Mouse (Mus musculus) adrenal gland, adult (tissue): Measurements from ENCODE around the gene Atrn.
"Not testable (repeated sequence)": the region's sequence is repeated elsewhere in the genome, so short reads cannot be mapped to it uniquely, and the experiment has no call there.

ENCODE experiments used
- DNase-seq, 2 experiments: peaks; one replicate each; pipeline ENCODE4 v3.0.0; 2022 to 2023; ENCODE audit warnings: low spot score in 1 of 2; ENCODE audit not compliant: inconsistent age in 2 of 2

Atrn gene

DNA sequence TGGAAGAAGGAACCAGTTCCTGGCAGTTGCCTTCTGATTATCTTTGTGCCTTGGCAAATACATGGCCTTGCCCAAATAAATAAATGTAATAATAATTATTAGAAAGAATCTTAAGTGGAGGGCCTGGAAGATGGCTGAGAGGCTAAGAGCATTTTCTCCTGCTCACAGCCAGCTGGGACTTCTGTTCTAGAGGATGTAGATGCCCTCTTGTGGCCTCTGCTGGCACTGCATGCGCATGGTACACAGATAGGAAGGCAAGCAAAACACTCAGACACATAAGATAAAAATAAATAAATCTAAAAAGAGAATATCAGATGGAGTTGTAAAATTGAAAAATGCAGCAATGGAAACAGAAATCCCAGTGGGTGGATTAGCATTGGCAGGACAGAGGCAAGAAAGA, 44.3 kb downstream of the Atrn start:
- peak; percentile 78 to 95 for DNase-seq

DNA sequence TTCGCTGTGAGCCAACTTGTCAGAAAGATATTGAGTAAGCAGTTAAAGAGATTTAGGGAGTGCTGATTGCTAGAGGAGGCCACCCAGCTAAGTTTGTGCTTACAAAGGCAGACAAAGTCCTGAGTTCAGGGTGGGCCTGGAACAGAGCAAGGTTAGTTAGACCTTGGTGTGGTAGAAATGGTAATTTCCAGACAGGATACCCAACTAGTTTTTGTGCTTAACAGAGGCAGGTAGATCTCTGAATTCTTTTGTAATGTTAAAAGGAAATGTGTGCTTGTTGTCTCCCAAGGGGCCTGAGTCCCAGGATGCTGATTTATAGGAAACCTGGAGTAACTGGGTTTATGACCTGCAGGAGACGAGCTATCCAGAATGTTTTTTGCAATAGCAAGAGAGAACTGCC, 52.6 kb downstream of the Atrn start:
- DNase-seq: no peak

DNA sequence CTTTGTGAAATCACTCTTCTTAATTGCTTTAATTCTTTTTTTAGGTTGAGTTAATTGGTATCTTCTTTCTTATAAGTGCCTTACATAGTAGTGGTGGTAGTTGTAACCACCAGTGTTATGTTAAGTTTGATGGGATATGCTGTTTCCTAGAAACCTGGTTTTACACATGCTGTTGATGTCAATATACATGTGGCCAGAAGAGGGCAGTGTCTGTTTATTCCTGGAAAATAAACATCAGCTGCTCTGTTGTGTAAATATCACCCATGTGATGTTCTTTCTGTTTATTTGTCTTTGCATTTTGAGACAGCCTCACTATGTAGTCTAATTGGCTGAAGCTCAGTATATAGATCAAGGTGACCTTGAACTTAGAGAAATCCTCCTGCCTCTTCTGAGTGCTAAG, 55.6 kb downstream of the Atrn start:
- DNase-seq: peak in 1 of 2 experiments; percentile 54

DNA sequence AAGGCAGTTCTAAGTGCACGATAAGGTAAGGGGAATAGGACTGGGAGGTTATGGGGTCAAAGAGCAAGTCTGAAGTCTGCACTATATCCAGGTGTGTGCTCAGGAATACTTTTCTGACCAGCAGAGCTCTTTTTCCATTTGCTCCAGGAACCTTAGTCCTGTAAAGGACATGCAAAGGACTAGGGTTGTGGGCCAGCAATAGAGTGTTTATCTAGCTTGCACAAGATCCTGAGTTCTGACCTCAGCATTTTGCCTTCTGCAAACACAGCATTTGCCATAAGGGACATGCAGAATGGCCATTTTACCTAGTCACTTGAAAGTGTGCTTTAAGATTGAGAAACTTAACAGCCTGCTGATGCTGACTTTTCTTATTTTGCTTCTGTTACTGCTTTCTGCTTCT, 58.7 kb downstream of the Atrn start:
- no peak for DNase-seq

DNA sequence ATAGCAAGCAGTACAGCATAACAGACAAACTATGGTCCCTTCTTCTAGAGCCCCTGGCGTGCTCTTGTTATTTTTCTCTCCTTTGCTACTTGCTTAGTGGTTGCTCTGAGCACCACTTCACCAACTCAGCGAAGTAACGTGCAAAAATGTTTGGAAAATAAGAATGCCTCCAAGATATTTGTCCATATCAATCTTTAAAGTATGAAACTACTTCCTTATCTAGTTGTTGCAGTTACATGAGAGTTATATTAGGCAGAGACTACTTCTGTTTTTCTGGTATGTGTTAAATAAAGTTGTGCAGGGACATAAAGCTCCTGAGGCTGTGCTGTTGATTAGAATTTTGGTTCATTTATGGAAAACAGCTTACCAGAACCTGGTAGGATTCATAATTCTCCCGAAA, 64.7 kb downstream of the Atrn start:
- no peak for DNase-seq

DNA sequence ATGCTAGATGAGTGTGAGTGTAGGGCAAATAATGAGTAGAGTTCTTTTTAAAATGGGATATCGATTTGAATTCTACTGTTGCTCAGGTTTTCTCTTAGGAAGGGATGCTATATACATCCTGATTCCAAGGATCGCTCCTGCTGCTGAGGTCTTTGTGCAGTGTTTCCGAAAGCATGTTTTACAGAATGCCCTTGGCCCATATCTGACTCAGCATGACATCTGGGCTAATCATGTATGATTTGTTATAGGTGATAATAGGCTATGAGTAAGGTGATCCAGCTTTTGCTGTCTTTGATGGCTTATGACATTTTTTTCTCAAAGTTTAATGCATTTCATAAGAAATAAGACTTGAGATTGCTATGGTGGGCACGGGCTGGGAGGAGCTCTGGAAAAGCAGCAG, 66.1 kb downstream of the Atrn start:
- peak; percentile 23 to 84 for DNase-seq

DNA sequence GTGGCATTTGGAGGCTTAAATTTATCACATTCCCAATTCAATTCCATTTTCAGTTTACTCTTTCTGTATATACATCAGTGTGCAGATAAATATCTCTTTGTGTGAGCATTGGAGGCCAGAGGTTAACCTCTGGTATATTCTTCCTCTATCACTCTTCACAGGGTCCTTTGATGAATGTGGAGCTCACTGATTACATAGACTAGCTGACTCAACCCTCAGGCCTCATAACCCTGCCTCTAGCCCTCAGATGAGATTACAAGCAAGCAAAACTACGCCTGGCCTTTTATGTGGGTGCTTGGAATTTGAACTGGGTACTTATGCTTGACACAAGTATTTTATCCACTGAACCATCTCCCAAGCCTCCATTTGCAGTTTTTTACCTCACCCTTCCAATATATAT, 68.6 kb downstream of the Atrn start:
- no peak for DNase-seq

DNA sequence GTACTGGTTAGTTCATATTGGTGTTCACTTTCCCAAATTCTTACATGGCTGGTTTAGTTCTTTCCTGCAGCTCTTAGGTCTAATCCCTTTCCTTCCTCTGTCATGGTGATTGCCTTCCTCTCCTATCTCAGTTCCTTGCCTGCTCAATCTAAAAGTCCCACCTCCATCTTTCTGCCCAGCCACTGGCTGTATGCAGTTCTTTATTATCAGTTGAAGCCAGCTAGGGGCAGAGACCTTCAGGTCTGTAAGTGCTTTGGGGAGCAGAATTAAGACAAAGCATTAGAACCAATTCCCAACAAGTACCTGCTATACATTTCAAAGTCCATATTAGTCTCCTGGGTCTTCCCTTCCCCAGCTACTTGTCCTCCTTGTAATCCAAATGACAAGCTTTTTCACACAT, 71.3 kb downstream of the Atrn start:
- no peak for DNase-seq

DNA sequence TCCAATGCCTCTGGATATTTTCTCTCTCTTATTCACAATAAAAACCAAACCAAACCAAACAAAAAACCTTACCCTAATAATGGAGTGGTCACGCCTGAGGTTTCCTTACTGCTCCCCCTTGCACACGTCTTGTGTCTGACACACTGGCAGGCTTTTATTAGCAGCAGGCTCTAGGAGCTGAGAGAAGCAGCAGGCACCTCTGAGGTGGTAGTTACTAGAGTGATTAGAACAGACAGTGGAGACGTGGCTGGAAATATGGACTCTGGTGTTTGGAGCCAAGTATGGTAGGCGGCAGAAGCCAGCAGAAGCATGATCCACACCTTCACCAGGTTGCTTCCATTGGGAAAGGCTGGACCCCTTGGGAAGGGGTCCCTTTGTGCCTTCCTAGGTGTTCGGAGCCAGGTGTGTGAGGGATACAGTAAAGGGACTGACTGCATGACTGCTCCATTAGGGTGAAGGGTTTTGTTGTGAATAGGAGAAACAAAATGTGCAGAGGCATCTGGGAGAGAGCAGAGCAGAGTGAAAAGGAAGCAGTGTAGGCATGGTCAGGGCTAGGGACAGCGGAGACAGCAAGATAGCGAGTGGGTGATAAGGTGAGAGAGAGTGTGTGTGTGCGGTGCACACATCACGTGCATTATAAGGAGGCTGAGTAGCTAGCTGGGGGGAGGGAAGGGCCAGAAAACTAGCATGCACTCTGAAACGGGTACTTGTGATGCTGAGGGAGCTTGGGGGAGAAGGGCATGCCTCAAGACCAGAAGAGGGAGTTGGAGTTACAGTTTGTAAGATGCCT, 72.0 kb downstream of the Atrn start:
- no peak for DNase-seq

DNA sequence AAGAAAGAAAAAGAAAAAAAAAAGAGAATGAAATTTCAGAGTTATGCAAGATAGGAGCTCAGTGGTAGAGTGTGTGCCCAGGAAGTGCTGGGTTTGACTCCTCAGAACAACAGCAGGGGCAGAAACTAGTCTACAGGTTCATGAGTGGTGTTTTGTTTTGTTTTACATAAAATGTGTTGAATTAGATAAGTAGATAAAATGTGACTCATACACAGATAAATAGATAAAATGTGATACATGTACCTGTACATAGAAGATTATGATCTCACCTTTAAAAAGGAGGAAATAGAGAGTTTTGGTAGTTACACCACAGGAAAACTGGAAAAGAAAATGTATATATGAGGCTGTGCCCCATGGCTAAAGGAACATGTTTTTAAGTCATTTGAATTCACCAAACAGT, 72.8 kb downstream of the Atrn start:
- no peak for DNase-seq

DNA sequence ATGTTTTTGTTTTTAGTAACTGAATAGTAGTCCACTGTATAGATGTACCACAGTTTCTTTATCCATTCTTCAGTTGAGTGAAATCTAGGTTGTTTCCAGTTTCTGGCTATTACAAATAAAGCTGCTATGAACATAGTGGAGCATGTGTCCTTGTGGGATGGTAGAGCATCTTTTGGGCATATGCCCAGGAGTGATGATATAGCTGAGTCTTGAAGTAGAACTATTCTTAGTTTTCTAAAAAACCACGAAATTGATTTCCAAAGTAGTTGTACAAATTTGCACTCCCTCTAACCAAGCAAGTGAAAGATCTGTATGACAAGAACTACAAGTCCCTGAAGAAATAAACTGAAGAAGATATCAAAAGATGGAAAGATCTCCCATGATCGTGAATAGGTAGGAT, 86.5 kb downstream of the Atrn start:
- no peak for DNase-seq

DNA sequence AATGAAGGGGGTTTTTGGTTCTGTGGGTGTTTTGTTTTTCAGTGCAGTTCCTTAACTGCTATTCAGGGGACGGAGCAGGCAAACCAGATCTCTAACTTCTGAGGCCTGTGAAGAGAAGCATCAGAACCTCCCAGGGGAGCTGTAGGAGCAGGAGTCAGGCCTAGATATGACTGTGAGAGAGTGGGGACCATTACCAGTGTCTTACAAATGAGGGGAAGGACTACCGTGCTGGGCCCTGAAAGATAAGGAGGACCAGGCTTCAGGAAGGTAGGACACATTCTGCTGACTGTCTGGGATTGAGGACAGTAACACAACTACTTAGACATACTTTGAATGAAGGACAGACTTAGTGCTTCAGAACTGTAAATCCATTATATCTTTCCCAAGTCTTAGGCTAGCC, 102.8 kb downstream of the Atrn start:
- DNase-seq: no peak

DNA sequence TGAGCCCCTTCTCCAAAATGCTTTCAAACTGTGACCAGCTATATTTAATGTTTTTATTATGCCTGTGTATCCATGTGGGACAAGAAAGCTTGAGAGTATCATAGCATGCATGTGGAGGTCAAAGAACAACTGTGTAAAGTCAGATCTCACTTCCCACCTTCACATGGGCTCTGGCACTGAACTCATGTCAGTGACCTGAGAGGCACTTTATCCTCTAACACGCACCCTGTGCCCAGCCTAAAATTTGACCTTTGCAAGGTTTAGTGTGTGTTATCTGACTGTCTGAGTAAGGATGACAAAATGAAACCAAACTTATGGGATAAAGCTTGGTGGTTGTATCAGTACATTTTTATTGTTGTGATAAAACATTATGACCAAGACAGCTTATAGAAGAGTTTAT, 104.3 kb downstream of the Atrn start:
- no peak for DNase-seq

DNA sequence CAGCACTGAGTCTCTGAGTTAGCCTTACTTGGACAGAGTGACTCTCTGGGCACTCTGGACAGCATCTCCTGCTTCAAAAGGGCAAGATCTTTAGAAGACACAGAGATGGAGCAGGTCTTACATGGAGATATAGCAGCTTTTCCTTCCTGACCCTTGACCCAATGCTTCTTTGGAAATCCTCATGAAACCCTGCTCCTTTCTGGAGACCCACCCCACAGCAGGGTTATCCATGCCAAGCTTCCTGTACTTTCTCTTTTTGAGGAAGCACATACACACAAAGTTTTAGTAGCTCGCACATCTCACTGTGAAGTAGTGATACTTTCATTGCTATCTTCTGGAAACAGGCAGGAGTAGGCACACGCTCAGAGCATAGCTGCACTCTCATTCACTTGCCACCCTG, 118.9 kb downstream of the Atrn start:
- no peak for DNase-seq

DNA sequence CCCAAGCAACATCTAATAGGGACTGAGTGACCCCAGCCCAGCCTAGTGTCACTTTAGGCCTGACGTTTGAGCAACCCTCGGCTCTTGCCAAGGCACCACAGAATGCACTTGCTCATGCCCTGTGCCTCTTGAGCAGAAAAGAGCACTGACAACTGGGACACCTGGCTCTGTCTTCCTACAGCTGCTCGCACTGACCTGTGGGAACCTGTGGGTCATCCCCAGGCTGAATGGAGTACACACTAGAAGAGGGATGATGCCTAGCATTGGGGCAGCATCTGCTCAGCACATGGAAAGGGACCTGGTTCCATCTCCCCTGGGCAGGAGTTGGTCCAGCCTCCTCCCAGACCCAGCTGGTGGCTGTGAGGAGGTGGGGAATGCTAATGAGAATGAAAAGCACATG, 120.6 kb downstream of the Atrn start:
- no peak for DNase-seq

DNA sequence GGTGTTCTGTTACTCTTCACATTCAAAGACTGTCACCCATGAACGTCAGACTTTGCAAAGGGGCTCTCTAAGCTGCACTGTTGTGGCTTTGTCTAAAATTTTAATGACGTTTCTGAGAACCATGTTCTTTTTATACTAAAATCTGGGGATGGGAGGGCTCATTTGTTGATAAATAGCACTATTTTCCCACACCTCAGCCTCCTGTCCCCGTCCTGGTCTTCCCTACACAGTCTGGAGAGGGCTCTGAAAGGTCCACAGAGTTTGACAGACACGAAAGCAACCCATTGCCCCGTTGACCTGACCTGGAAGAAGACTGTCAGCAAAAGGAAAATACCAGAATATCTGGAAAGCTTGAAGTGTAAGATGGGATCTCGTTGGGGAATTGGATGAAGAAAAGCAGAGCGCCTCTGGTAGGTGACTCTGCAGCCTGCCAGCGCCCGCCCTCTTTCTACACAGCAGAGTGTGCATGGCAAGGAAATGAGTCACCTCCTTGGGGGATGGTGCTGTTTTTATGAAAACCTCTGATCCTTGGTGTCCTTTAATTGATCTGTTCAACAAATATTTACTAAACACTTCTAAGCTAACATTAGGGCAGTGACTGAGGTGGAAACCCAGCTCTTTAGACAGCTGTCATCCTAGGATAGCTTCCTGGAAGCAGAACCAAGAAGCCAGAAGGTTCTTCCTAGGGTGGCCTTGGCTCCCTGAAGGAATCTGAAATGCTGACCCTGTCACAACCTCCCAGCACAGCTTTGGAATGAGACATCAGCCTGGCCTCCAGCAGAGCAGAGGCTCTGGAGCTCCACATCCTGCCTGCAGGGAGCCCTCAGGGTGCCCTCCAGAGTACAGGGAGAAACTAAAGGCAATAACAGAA, 123.0 kb downstream of the Atrn start:
- peak; percentile 38 to 76 for DNase-seq

DNA sequence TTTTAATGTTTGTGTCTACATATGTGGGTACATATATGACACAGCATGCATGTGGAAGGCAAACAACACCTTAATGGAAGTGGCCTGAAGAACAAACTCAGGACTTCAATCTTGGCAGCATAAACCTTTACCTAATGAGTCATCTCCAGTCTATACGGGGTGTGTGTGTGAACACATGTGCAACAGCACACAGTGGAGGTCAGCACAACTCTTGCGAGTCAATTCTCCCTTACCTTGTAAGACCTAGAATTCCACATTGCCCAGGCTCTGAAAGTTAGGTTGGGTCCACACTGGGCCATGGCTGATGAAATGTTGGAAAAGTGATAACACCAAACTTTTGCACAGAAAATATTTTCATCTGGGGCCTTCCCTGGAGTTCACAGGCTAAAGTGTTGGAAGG, 124.3 kb downstream of the Atrn start:
- no peak for DNase-seq

DNA sequence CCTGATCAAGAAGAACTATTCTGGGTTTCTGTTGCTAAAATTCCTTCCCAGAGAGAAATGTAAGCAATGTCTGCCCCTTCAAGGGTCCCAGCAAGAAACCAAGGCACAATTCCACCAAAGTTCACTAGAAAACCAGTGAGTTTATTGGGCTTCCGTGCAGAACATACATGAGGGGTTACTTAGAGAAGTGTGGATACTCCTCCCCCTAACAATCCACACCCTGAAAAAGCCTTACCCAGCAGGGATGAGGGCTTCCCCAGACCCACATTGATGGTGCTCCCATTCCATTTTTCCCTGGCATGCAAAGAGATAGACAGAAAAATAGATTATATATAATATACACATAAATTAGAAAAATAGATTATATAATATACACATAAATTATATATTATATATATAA, 124.7 kb downstream of the Atrn start:
- DNase-seq: no peak

DNA sequence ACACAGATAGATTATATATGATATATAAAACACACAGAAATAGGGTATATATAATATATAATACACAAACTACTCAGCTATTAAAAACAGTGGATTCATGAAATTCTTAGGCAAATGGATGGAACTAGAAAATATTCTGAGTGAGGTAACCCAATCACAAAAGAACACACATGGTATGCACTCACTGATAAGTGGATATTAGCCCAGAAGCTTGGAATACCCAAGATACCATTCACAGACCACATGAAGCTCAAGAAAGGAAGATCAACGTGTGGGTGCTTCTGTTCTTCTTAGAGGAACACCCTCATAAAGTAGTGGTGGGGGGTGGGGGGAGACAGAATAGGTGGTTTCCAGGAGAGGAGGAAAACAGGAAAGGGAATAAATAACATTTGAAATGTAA, 125.1 kb downstream of the Atrn start:
- not testable (repeated sequence) for DNase-seq

DNA sequence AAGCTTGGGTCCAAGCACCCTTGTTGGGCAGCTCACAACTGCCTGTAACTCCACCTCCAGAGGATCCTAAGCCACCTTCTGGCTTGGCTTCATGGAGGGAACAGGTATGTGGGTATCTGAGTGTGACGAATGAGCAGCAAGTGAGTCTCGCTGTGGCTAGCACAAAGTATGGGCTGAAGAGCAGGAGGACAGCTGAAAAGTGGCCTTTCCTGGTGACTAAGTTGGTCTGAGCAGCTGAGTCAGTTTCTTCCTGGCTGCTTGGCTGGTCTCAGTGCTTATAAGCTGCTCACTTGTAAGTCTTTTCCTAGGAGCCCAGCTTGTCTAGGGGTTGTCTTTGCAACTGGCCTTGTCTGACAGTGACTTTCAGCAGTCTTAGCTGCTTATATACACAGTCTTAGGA, 130.0 kb downstream of the Atrn start:
- DNase-seq: peak in 1 of 2 experiments; percentile 15

DNA sequence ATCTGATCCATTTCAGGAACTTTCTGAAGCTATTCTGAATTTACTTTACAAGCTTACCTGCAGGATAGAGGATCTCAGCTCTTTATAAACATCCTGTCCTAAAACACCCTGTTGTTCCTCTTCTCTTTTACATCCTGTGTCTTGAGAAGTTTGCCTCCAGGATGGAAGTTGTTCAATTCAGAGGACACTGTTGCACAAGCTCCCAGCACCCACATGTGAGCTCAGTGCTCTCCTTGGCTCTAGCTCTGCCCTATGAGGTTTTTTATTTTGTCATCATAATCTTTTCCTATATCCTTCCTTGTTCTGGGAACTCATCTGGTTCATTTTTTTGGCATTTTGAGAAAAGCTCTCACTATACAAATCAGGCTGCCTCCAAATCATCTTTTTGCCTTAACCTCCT, 130.5 kb downstream of the Atrn start:
- no peak for DNase-seq

DNA sequence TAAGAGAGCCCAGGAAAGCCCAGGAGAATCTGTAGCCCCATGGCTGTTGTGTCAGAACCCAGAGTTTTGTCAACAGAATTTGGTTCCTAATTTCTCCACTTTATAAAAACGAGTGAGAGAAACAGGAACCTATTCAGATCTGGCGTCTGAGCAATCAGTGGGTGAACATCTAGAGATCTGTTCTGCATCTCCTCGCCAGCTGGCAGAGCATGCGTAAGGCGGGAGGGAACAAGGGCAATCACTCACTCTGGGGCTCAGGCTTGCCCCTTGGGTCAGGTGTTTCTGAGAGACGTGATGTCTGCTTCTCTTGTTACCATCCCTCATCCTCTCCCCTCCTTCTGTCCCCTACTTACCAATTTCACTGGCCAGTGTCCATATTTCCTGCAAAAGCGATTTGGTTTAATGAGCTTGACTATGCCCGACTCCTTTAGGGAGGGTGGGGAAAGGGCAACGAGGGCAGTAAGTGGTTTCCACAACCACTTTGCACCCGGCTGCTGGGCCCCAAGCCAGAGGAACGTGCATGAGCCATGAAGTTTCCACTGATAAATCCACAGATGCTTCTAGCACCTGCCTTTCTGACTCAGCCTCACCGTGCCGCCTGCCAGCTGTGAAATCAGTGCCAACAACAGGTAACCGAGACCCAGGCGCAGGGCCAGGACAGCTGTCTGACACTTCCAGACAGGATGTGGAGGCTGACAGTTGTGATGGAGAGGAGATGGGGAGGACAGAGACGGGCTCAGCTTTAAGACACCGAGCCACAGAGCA, 131.1 kb downstream of the Atrn start:
- DNase-seq: peak; percentile 30 to 66
